In genomic region chr10:61695703-61696559, GRCm38 (mm10) we compare ENCODE assay signal across 8 mouse cellular contexts. TPM values are rescaled to one million over a fixed set of nuclear protein-coding genes. Genes with fewer than 3 reads are reported as not detected.
DNase-seq lines count a peak whose midpoint lies in the region; ATAC-seq and TF ChIP-seq lines count a peak whose summit lies in the region.

No protein-coding gene starts in this region.

- H3K9me3 ChIP-seq in kidney, embryonic 14.5 days (ENCODE audit: control insufficient read depth, low read length): no peaks in the 10 kb centered on the region
- no peaks in the 10 kb centered on the region for H3K9me3 ChIP-seq in midbrain, embryonic 12.5 days

- H3K9ac ChIP-seq in kidney, embryonic 14.5 days (ENCODE audit: low read depth, low read length): peak overlapping the region; percentile 68
- H3K9ac ChIP-seq in midbrain, embryonic 12.5 days (replicated peaks): peak overlapping the region; percentile 76

- H3K4me2 ChIP-seq in kidney, embryonic 14.5 days (replicated peaks; ENCODE audit: low read depth, low read length): peak overlapping the region; percentile 95
- H3K4me2 ChIP-seq in midbrain, embryonic 12.5 days (replicated peaks): peak overlapping the region; percentile 100

- H3K27me3 ChIP-seq in kidney, adult 2 months (replicated peaks; ENCODE audit: control insufficient read depth, insufficient read depth, low read length): no peaks in the 10 kb centered on the region
- H3K27me3 ChIP-seq in kidney, embryonic 14.5 days (ENCODE audit: control insufficient read depth, insufficient read depth, low read length): no peaks in the 10 kb centered on the region
- H3K27me3 ChIP-seq in midbrain, embryonic 12.5 days: peaks cover 9% of the 10 kb centered on the region; the same call in 1 of the 2 replicates

- ATAC-seq in kidney, embryonic 14.5 days (ENCODE audit: low FRiP score, low TSS enrichment): peak; percentile 24
- ATAC-seq in midbrain, embryonic 12.5 days (ENCODE audit: low FRiP score, low read depth): no peak

- peak; percentile 16 for DNase-seq in kidney, adult 2 months
- no peak for DNase-seq in kidney, adult 11 months
- DNase-seq in Muller cell, postnatal 12 days (ENCODE audit: inconsistent ontology term): peak; percentile 41
- peak; percentile 58 for DNase-seq in thymus, postnatal 14 days
- DNase-seq in frontal cortex, postnatal 25 days (ENCODE audit: low spot score in 2 of 2): no peak

- H3K4me3 ChIP-seq in kidney, adult 2 months (ENCODE audit: insufficient read depth, low read depth, low read length): peak overlapping the region; percentile 84
- peak overlapping the region; percentile 66 for H3K4me3 ChIP-seq in embryonic fibroblast, embryonic 13.5 days (ENCODE audit: insufficient read depth, low read length)
- H3K4me3 ChIP-seq in kidney, embryonic 14.5 days (ENCODE audit: low read length): peak overlapping the region; percentile 91
- peak overlapping the region; percentile 95 for H3K4me3 ChIP-seq in midbrain, embryonic 12.5 days

- peak overlapping the region; percentile 61 for H3K27ac ChIP-seq in kidney, adult 2 months (ENCODE audit: insufficient read depth, low read depth, low read length)
- H3K27ac ChIP-seq in embryonic fibroblast, embryonic 13.5 days (ENCODE audit: insufficient read depth, low read length): no peak overlapping the region
- no peak overlapping the region for H3K27ac ChIP-seq in kidney, embryonic 14.5 days (ENCODE audit: low read depth, low read length)
- no peak overlapping the region for H3K27ac ChIP-seq in midbrain, embryonic 12.5 days (replicated peaks)

- WGBS in kidney, adult 2 months: under 1% methylated on average over 110 of the region's 111 CpGs
- under 1% methylated on average over 99 of the region's 111 CpGs for WGBS in kidney, embryonic 14.5 days
- WGBS in midbrain, embryonic 12.5 days: 1% methylated on average over 91 of the region's 111 CpGs

- no peak for TF ChIP-seq POLR2A in kidney, adult 2 months (IDR thresholded peaks at IDR 0.05; ENCODE audit: low read depth, low read length)
- TF ChIP-seq POLR2A in embryonic fibroblast, embryonic 13.5 days (IDR thresholded peaks at IDR 0.05; ENCODE audit: low read depth, low read length): no peak

- H3K4me1 ChIP-seq in kidney, adult 2 months (ENCODE audit: control insufficient read depth, insufficient read depth, low read length): peaks cover 10% of the 10 kb centered on the region
- no peaks in the 10 kb centered on the region for H3K4me1 ChIP-seq in embryonic fibroblast, embryonic 13.5 days (ENCODE audit: control insufficient read depth, insufficient read depth, low read length)
- peaks cover 14% of the 10 kb centered on the region for H3K4me1 ChIP-seq in kidney, embryonic 14.5 days (ENCODE audit: control insufficient read depth, insufficient read depth, low read length)
- peaks cover 23% of the 10 kb centered on the region for H3K4me1 ChIP-seq in midbrain, embryonic 12.5 days

- H3K36me3 ChIP-seq in kidney, adult 2 months (ENCODE audit: control insufficient read depth, insufficient read depth, low read length): 0 out of 2 replicates have a peak, but pooled peaks cover 1% of the 10 kb centered on the region
- H3K36me3 ChIP-seq in kidney, embryonic 14.5 days (ENCODE audit: control insufficient read depth, insufficient read depth, low read length): peaks cover 32% of the 10 kb centered on the region
- H3K36me3 ChIP-seq in midbrain, embryonic 12.5 days: peaks cover 30% of the 10 kb centered on the region

- no peak for TF ChIP-seq CTCF in kidney, adult 2 months (conservative IDR thresholded peaks at IDR 0.05; ENCODE audit: insufficient read depth, insufficient read length, low read depth, low read length)
- TF ChIP-seq CTCF in embryonic fibroblast, embryonic 13.5 days (IDR thresholded peaks at IDR 0.05; ENCODE audit: borderline replicate concordance, insufficient read depth, low read length): no peak

RNA-seq across cellular contexts. Expression of gene Tysnd1, which starts 0.6 kb away (rescaled TPM):
- polyA plus RNA-seq in kidney, adult 2 months (2012; rRNA removed): 75.4 and 101 TPM in 2 replicates
- polyA plus RNA-seq in embryonic fibroblast, embryonic 13.5 days (2011; ENCODE audit: insufficient read length, low read depth, missing spikeins): 14.5 and 19.3 TPM in 2 replicates
- 28.8 and 40.3 TPM in 2 replicates for polyA plus RNA-seq in kidney, embryonic 14.5 days (2014; fragmentation: Nextera tagmentation; extraction: Ambion mirVana)
- polyA plus RNA-seq in midbrain, embryonic 12.5 days (2016; fragmentation: Nextera tagmentation; extraction: Ambion mirVana): 30.9 and 33.2 TPM in 2 replicates

RNA-seq across cellular contexts. Expression of gene Sar1a, which starts 15.8 kb away (rescaled TPM):
- 64.3 and 67.7 TPM in 2 replicates for polyA plus RNA-seq in kidney, adult 2 months (2012; rRNA removed)
- 249 and 278 TPM in 2 replicates for polyA plus RNA-seq in embryonic fibroblast, embryonic 13.5 days (2011; ENCODE audit: insufficient read length, low read depth, missing spikeins)
- polyA plus RNA-seq in kidney, embryonic 14.5 days (2014; fragmentation: Nextera tagmentation; extraction: Ambion mirVana): 161 and 246 TPM in 2 replicates
- polyA plus RNA-seq in midbrain, embryonic 12.5 days (2016; fragmentation: Nextera tagmentation; extraction: Ambion mirVana): 203 and 228 TPM in 2 replicates

RNA-seq across cellular contexts. Expression of gene Aifm2, which starts 19.1 kb away (rescaled TPM):
- 27.7 and 29.0 TPM in 2 replicates for polyA plus RNA-seq in kidney, adult 2 months (2012; rRNA removed)
- 11.5 and 14.9 TPM in 2 replicates for polyA plus RNA-seq in embryonic fibroblast, embryonic 13.5 days (2011; ENCODE audit: insufficient read length, low read depth, missing spikeins)
- 10.1 and 15.1 TPM in 2 replicates for polyA plus RNA-seq in kidney, embryonic 14.5 days (2014; fragmentation: Nextera tagmentation; extraction: Ambion mirVana)
- polyA plus RNA-seq in midbrain, embryonic 12.5 days (2016; fragmentation: Nextera tagmentation; extraction: Ambion mirVana): 6.7 and 7.3 TPM in 2 replicates

RNA-seq across cellular contexts. Expression of gene Ppa1, which starts 47.6 kb away (rescaled TPM):
- 34.6 and 34.9 TPM in 2 replicates for polyA plus RNA-seq in kidney, adult 2 months (2012; rRNA removed)
- 67.1 and 70.0 TPM in 2 replicates for polyA plus RNA-seq in embryonic fibroblast, embryonic 13.5 days (2011; ENCODE audit: insufficient read length, low read depth, missing spikeins)
- polyA plus RNA-seq in kidney, embryonic 14.5 days (2014; fragmentation: Nextera tagmentation; extraction: Ambion mirVana): 205 and 217 TPM in 2 replicates
- polyA plus RNA-seq in midbrain, embryonic 12.5 days (2016; fragmentation: Nextera tagmentation; extraction: Ambion mirVana): 236 and 247 TPM in 2 replicates

Comparison
In these comparisons a context has a peak if more than half of its experiments do, and no peak if none do; other contexts are left out.
1. DNase-seq: peak in kidney, adult 2 months (single experiment), Muller cell, postnatal 12 days (single experiment) and thymus, postnatal 14 days (single experiment); none in kidney, adult 11 months (single experiment) and frontal cortex, postnatal 25 days (0 of 2).
2. Peak in every context shown above with its lines, with median percentiles within 50 percentile points of each other: H3K4me3 ChIP-seq.